Mouse (Mus musculus): Measurements from ENCODE around the gene Sod2. TPM values are rescaled to one million over a fixed set of nuclear protein-coding genes. Genes with fewer than 3 reads are reported as not detected.
"Not testable (repeated sequence)": the region's sequence is repeated elsewhere in the genome, so short reads cannot be mapped to it uniquely, and the experiment has no call there.

Gene Sod2
- polyA plus RNA-seq, 1 experiment: 107 TPM

- H3ac ChIP-seq (ENCODE audit: control insufficient read depth, insufficient read length, low read depth); H3K79me3 ChIP-seq (ENCODE audit: low read depth); H3K36me3 ChIP-seq (ENCODE audit: control insufficient read depth, insufficient read depth); H3K27me3 ChIP-seq (ENCODE audit: control insufficient read depth, insufficient read depth, insufficient read length); H3K79me2 ChIP-seq (ENCODE audit: control insufficient read depth, insufficient read depth); H3K4me3 ChIP-seq (ENCODE audit: insufficient read depth, poor library complexity, severe bottlenecking): not testable (repeated sequence)
Measured at GRCm38 (mm10) chr17:13060804-13061203, 54.2 kb downstream of the Sod2 start, which contains the start of gene Tcp10b. Gene Tcp10b, plus strand, starts transcription at chr17:13061104.

GRCm38 (mm10) chr17:13062882-13063281 is 56.2 kb downstream of the Sod2 start:
- not testable (repeated sequence) for H3ac ChIP-seq (ENCODE audit: control insufficient read depth, insufficient read length, low read depth); H3K79me2 ChIP-seq (ENCODE audit: control insufficient read depth, insufficient read depth); H3K4me3 ChIP-seq (ENCODE audit: insufficient read depth, poor library complexity, severe bottlenecking); H3K79me3 ChIP-seq (ENCODE audit: low read depth); H3K36me3 ChIP-seq (ENCODE audit: control insufficient read depth, insufficient read depth); H3K27me3 ChIP-seq (ENCODE audit: control insufficient read depth, insufficient read depth, insufficient read length)

- H3K79me2 ChIP-seq (ENCODE audit: control insufficient read depth, insufficient read depth); H3ac ChIP-seq (ENCODE audit: control insufficient read depth, insufficient read length, low read depth); H3K36me3 ChIP-seq (ENCODE audit: control insufficient read depth, insufficient read depth); H3K79me3 ChIP-seq (ENCODE audit: low read depth); H3K4me3 ChIP-seq (ENCODE audit: insufficient read depth, poor library complexity, severe bottlenecking); H3K27me3 ChIP-seq (ENCODE audit: control insufficient read depth, insufficient read depth, insufficient read length): not testable (repeated sequence)
Measured at GRCm38 (mm10) chr17:13067864-13068385, 61.3 kb downstream of the Sod2 start.

DNA sequence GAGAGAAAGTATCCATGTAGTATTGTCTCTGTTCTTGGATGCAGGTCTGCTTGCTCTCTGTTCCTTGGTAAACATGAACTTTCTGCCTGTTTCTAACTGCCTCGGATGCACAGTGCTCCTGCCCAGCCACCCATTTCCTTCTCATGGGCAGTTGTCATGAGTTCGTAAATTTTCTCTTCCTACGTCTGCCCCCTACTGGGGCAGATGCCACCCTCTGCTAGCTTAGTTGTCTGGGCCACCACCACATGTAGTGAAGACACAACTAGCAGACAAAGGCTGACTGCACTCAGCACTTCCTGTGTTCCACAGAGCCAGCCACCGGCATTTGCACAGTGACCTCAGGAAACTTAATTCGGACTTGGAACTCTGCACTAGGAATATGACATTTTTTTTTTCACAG is 62.6 kb downstream of the Sod2 start:
- H3K79me2 ChIP-seq (ENCODE audit: control insufficient read depth, insufficient read depth); H3K4me3 ChIP-seq (ENCODE audit: insufficient read depth, poor library complexity, severe bottlenecking); H3ac ChIP-seq (ENCODE audit: control insufficient read depth, insufficient read length, low read depth); H3K27me3 ChIP-seq (ENCODE audit: control insufficient read depth, insufficient read depth, insufficient read length); H3K36me3 ChIP-seq (ENCODE audit: control insufficient read depth, insufficient read depth); H3K79me3 ChIP-seq (ENCODE audit: low read depth): not testable (repeated sequence)

Other genes with a start within 250 kb of the Sod2 start
- 2.3 TPM for gene Igf2r, start 237.2 kb upstream of the Sod2 start, polyA plus RNA-seq (2012; fragmentation: generic; extraction: Trizol)
- not detected for gene Mas1, start 138.7 kb upstream of the Sod2 start, polyA plus RNA-seq (2012; fragmentation: generic; extraction: Trizol)
- not detected for gene Mrgprh, start 130.8 kb upstream of the Sod2 start, polyA plus RNA-seq (2012; fragmentation: generic; extraction: Trizol)
- gene Pnldc1, start 96.6 kb upstream of the Sod2 start, polyA plus RNA-seq (2012; fragmentation: generic; extraction: Trizol): 0.28 TPM
- 266 TPM for gene Tcp1, start 91.1 kb upstream of the Sod2 start, polyA plus RNA-seq (2012; fragmentation: generic; extraction: Trizol)
- 123 TPM for gene Mrpl18, start 90.5 kb upstream of the Sod2 start, polyA plus RNA-seq (2012; fragmentation: generic; extraction: Trizol)
- 0.50 TPM for gene Acat3, start 66.2 kb upstream of the Sod2 start, polyA plus RNA-seq (2012; fragmentation: generic; extraction: Trizol)
- gene Acat2, start 46.1 kb upstream of the Sod2 start, polyA plus RNA-seq (2012; fragmentation: generic; extraction: Trizol): 90.7 TPM
- gene Wtap, start 12.7 kb upstream of the Sod2 start, polyA plus RNA-seq (2012; fragmentation: generic; extraction: Trizol): 25.7 TPM
- gene Gpr31b, start 45.5 kb downstream of the Sod2 start, polyA plus RNA-seq (2012; fragmentation: generic; extraction: Trizol): not detected
- not detected for gene Tcp10b, start 54.3 kb downstream of the Sod2 start, polyA plus RNA-seq (2012; fragmentation: generic; extraction: Trizol)
- not detected for gene Unc93a, start 125.0 kb downstream of the Sod2 start, polyA plus RNA-seq (2012; fragmentation: generic; extraction: Trizol)
- gene Smok2a, start 214.3 kb downstream of the Sod2 start, polyA plus RNA-seq (2012; fragmentation: generic; extraction: Trizol): not detected
- gene Smok2b, start 223.4 kb downstream of the Sod2 start, polyA plus RNA-seq (2012; fragmentation: generic; extraction: Trizol): not detected

Data from C2C12 (cell line).